Mouse (Mus musculus): ENCODE results near the gene Arnt2. TPM values are rescaled to one million over a fixed set of nuclear protein-coding genes. Genes with fewer than 3 reads are reported as not detected.

Arnt2 gene
- total RNA-seq, 1 experiment from 2014 or later, result 41.3 TPM

DNA sequence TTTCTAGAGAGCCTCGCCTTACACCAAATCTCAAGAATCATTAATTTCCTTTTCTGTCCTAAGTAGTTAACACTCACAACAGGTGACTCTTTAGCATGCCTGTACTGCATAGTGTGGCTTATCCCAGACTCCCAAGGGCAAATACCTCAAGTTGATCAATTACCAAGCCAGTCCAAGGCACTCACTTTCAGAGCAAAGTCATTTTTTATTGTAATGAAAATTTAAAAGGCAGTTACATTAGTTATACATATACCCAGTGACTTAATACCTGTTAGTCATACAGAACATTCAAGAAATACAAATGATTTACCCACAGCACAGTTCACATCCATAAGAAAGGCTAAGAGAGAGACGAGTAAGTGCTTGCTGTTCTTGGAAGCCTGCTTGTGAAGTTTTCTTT lies 163.9 kb downstream of the Arnt2 start:
- DNase-seq, result no peak

- DNase-seq, result no peak
These were observed 169.6 kb downstream of the Arnt2 start for GRCm38 (mm10) chr7:84240406-84240805.

DNA sequence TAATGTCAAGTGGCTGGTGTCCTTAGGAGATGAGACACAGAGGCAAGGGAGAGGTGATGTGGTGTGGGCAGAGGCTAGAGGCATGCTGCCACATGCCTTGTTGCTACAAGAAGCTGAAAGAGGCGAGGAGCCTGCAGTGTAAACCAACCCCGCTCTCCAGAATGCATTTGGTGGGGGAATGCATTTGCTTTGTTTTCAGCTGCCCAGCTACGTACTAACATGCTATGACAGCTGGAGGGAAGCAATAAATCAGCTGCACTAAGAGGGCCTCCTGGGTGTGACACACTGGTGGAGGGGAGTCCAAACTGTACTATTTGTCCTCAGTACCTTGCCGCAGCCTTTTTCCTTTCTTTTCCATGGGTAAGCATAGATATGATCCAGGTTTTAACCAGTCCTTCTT lies 172.3 kb downstream of the Arnt2 start:
- no peak for DNase-seq

GRCm38 (mm10) chr7:84231396-84231795 lies 178.6 kb downstream of the Arnt2 start:
- DNase-seq, result no peak

- DNase-seq, result no peak
These were observed 182.3 kb downstream of the Arnt2 start for GRCm38 (mm10) chr7:84227652-84228051.

GRCm38 (mm10) chr7:84226909-84227308 lies 183.1 kb downstream of the Arnt2 start:
- DNase-seq, result no peak

DNA sequence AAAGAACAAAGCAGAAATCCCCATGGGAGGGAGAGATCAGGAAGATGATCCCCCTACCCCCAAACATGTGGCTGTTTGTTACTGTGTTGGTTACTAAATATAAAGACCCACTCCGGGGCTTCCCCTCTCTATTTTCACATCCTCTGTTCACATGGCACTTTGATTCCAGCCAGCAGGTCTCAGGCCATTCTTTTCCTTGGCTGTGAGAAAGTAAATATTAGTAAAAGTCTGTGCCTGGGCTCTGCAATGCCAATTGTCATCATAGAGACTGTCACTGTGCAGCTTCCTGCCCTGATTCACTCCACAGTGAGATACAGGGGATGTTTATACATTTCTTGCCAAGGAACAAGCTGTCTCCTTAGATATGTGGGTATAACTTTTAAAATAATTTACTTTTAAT lies 197.9 kb downstream of the Arnt2 start:
- DNase-seq, result no peak

GRCm38 (mm10) chr7:84210585-84211291 lies 199.2 kb downstream of the Arnt2 start:
- no peak for DNase-seq

- no peak for DNase-seq
These were observed 206.0 kb downstream of the Arnt2 start for GRCm38 (mm10) chr7:84203981-84204380.

DNA sequence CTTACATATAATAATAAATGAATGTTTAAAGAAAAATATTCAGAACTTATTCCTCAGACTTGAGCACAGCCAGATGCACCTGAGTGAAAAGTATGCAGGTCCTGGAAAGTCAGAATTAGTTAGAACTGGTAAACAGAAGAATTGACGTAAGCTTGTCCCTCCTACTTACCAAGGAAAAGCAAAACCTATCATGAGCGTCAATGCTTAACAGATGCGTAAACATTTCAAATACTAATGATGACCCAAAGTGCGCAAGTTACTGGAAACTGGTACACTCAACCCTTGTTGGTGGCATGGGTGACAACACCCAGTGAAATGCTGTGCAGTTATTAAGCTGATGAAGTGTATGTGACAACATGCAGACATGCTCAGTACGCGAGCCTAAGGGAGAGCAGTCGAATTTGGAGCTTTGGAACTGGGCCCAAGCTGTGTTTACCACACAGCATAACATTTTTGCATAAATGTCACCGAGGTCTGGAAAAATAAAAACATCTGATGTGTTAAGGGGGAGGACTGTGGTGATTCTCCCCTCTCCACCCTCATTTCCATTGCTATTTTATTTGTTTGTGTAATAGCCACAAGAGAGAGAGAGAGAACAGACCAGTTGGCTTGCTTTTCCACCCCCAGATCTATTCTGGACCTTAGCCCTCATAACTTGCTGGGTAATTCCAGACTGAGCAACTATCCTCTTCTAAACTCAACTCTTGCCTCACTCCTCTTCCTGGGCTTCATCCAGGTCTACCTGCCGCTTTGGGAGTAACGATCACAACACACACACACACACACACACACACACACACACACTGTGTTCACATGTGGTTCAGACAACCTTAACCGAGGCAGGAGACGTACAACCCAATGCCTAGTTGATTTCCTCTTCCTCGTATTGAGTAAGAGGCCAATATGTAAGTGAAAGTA lies 208.6 kb downstream of the Arnt2 start:
- no peak for DNase-seq

GRCm38 (mm10) chr7:84197208-84197860 lies 212.6 kb downstream of the Arnt2 start:
- DNase-seq, result no peak

Other genes with a start within 250 kb of the Arnt2 start
- 29.2 and 31.9 TPM in 2 replicates for gene Gm2115, start 118.8 kb upstream of the Arnt2 start, total RNA-seq (2021)
- gene Fah, start 196.5 kb upstream of the Arnt2 start, total RNA-seq (2021), result 59.1 and 63.8 TPM in 2 replicates

Data from adrenal gland, postnatal 25 days (tissue).